Mouse (Mus musculus): ENCODE measurements around the gene Tex21. TPM values are rescaled to one million over a fixed set of nuclear protein-coding genes. Genes with fewer than 3 reads are reported as not detected.
A peak's percentile ranks its signal among the peaks of the same experiment; 100 is the strongest.
"Not testable (repeated sequence)": the region's sequence is repeated elsewhere in the genome, so short reads cannot be mapped to it uniquely, and the experiment has no call there.

Tex21 gene
- polyA plus RNA-seq, 1 experiment from 2014 or later, result not detected

GRCm38 (mm10) chr12:76235253-76235652 lies 11.3 kb downstream of the Tex21 start:
- no peak overlapping the region for H3K4me3 ChIP-seq
- no peaks in the 10 kb centered on the region for H3K36me3 ChIP-seq
- H3K4me1 ChIP-seq, result peaks cover 33% of the 10 kb centered on the region
- H3K4me2 ChIP-seq, result no peak overlapping the region
- H3K9ac ChIP-seq, result no peak overlapping the region
- no peaks in the 10 kb centered on the region for H3K9me3 ChIP-seq (replicated peaks)
- no peak overlapping the region for H3K27ac ChIP-seq
- 0 out of 2 replicates have a peak, but pooled peaks cover 5% of the 10 kb centered on the region for H3K27me3 ChIP-seq (replicated peaks)
- 74% methylated on average over 6 of the region's 6 CpGs for WGBS (ENCODE audit: insufficient replicate concordance)
- ATAC-seq, result no peak

- ATAC-seq, result no peak
- 0 out of 2 replicates have a peak, but pooled peaks cover 6% of the 10 kb centered on the region for H3K27me3 ChIP-seq (replicated peaks)
Observed at GRCm38 (mm10) chr12:76230644-76231043, 15.9 kb downstream of the Tex21 start.

GRCm38 (mm10) chr12:76222104-76222503 lies 24.4 kb downstream of the Tex21 start:
- WGBS (ENCODE audit: insufficient replicate concordance), result 58% methylated on average over 3 of the region's 8 CpGs
- not testable (repeated sequence) for H3K9me3 ChIP-seq (replicated peaks); ATAC-seq; H3K4me1 ChIP-seq; H3K4me3 ChIP-seq; H3K9ac ChIP-seq; H3K27me3 ChIP-seq (replicated peaks); H3K27ac ChIP-seq; H3K36me3 ChIP-seq; H3K4me2 ChIP-seq

More at GRCm38 (mm10) chr12:76230644-76231043, 15.9 kb downstream of the Tex21 start:
- Histone ChIP-seq H3K4me1 (peaks cover 6% of the 10 kb centered on the region; the same call in 1 of the 2 replicates), H3K27ac (no peak overlapping the region), H3K4me2 (no peak overlapping the region), H3K9me3 (replicated peaks) (no peaks in the 10 kb centered on the region), H3K36me3 (no peaks in the 10 kb centered on the region), H3K9ac (no peak overlapping the region), H3K4me3 (no peak overlapping the region)
- WGBS (ENCODE audit: insufficient replicate concordance), result 77% methylated on average over 6 of the region's 6 CpGs

- ATAC-seq, result no peak
- no peaks in the 10 kb centered on the region for H3K9me3 ChIP-seq (replicated peaks)
- no peak overlapping the region for H3K4me2 ChIP-seq
- no peaks in the 10 kb centered on the region for H3K4me1 ChIP-seq
- H3K4me3 ChIP-seq, result no peak overlapping the region
- H3K36me3 ChIP-seq, result no peaks in the 10 kb centered on the region
- 62% methylated on average over 11 of the region's 11 CpGs for WGBS (ENCODE audit: insufficient replicate concordance)
- H3K9ac ChIP-seq, result no peak overlapping the region
- H3K27me3 ChIP-seq (replicated peaks), result no peaks in the 10 kb centered on the region
- no peak overlapping the region for H3K27ac ChIP-seq
Observed at GRCm38 (mm10) chr12:76216716-76217115, 29.8 kb downstream of the Tex21 start.

- ATAC-seq, result no peak
- WGBS (ENCODE audit: insufficient replicate concordance), result 44% methylated on average over 5 of the region's 5 CpGs
Observed at GRCm38 (mm10) chr12:76215121-76215520, 31.4 kb downstream of the Tex21 start.

GRCm38 (mm10) chr12:76209429-76209974 lies 37.0 kb downstream of the Tex21 start:
- WGBS (ENCODE audit: insufficient replicate concordance), result 79% methylated on average over 5 of the region's 5 CpGs
- Histone ChIP-seq H3K9me3 (replicated peaks) (no peaks in the 10 kb centered on the region), H3K9ac (no peak overlapping the region), H3K27me3 (replicated peaks) (no peaks in the 10 kb centered on the region; the same call in 1 of the 2 replicates), H3K4me2 (no peak overlapping the region), H3K4me3 (no peak overlapping the region), H3K27ac (no peak overlapping the region), H3K36me3 (no peaks in the 10 kb centered on the region), H3K4me1 (no peaks in the 10 kb centered on the region)
- ATAC-seq, result no peak

More at GRCm38 (mm10) chr12:76215121-76215520, 31.4 kb downstream of the Tex21 start:
- Histone ChIP-seq H3K9ac (no peak overlapping the region), H3K4me3 (no peak overlapping the region), H3K4me1 (no peaks in the 10 kb centered on the region), H3K9me3 (replicated peaks) (no peaks in the 10 kb centered on the region), H3K27ac (no peak overlapping the region), H3K27me3 (replicated peaks) (no peaks in the 10 kb centered on the region), H3K4me2 (no peak overlapping the region), H3K36me3 (no peaks in the 10 kb centered on the region)

GRCm38 (mm10) chr12:76200326-76200725 lies 46.2 kb downstream of the Tex21 start:
- no peaks in the 10 kb centered on the region for H3K9me3 ChIP-seq (replicated peaks)
- peaks cover 15% of the 10 kb centered on the region for H3K4me1 ChIP-seq
- H3K4me2 ChIP-seq, result no peak overlapping the region
- H3K9ac ChIP-seq, result no peak overlapping the region
- no peak for ATAC-seq
- no peak overlapping the region for H3K4me3 ChIP-seq
- H3K27me3 ChIP-seq (replicated peaks), result peaks cover 12% of the 10 kb centered on the region
- WGBS (ENCODE audit: insufficient replicate concordance), result 49% methylated on average over 4 of the region's 4 CpGs
- H3K27ac ChIP-seq, result no peak overlapping the region
- no peaks in the 10 kb centered on the region for H3K36me3 ChIP-seq

GRCm38 (mm10) chr12:76197071-76197470 lies 49.5 kb downstream of the Tex21 start:
- peaks cover 20% of the 10 kb centered on the region for H3K4me1 ChIP-seq
- H3K9ac ChIP-seq, result no peak overlapping the region
- ATAC-seq, result no peak
- H3K4me3 ChIP-seq, result no peak overlapping the region
- H3K4me2 ChIP-seq, result peak overlapping the region; percentile 74
- 44% methylated on average over 8 of the region's 8 CpGs for WGBS (ENCODE audit: insufficient replicate concordance)
- H3K27me3 ChIP-seq (replicated peaks), result peaks cover 13% of the 10 kb centered on the region
- no peak overlapping the region for H3K27ac ChIP-seq
- no peaks in the 10 kb centered on the region for H3K9me3 ChIP-seq (replicated peaks)
- no peaks in the 10 kb centered on the region for H3K36me3 ChIP-seq

GRCm38 (mm10) chr12:76196709-76197054 lies 49.9 kb downstream of the Tex21 start:
- Histone ChIP-seq H3K4me2 (peak overlapping the region; percentile 74), H3K9me3 (replicated peaks) (no peaks in the 10 kb centered on the region), H3K27ac (no peak overlapping the region), H3K36me3 (no peaks in the 10 kb centered on the region), H3K4me1 (peaks cover 20% of the 10 kb centered on the region), H3K27me3 (replicated peaks) (peaks cover 13% of the 10 kb centered on the region), H3K4me3 (peak overlapping the region; percentile 42), H3K9ac (no peak overlapping the region; the same call in 1 of the 2 replicates)
- peak; percentile 40; the same call in 1 of the 2 replicates for ATAC-seq
- WGBS (ENCODE audit: insufficient replicate concordance), result 10% methylated on average over 6 of the region's 6 CpGs

- WGBS (ENCODE audit: insufficient replicate concordance), result 2% methylated on average over 22 of the region's 22 CpGs
- Histone ChIP-seq H3K9me3 (replicated peaks) (no peaks in the 10 kb centered on the region), H3K4me3 (peak overlapping the region; percentile 42), H3K27ac (no peak overlapping the region), H3K4me1 (peaks cover 20% of the 10 kb centered on the region), H3K27me3 (replicated peaks) (peaks cover 13% of the 10 kb centered on the region), H3K9ac (peak overlapping the region; percentile 33; the same call in 1 of the 2 replicates), H3K4me2 (peak overlapping the region; percentile 74), H3K36me3 (no peaks in the 10 kb centered on the region)
- ATAC-seq, result peak; percentile 89
Observed at GRCm38 (mm10) chr12:76195912-76196708, 50.4 kb downstream of the Tex21 start.

GRCm38 (mm10) chr12:76194526-76194925 lies 52.0 kb downstream of the Tex21 start:
- WGBS (ENCODE audit: insufficient replicate concordance), result 42% methylated on average over 3 of the region's 3 CpGs
- H3K9me3 ChIP-seq (replicated peaks), result 0 out of 2 replicates have a peak, but pooled peaks cover 7% of the 10 kb centered on the region
- peaks cover 13% of the 10 kb centered on the region for H3K27me3 ChIP-seq (replicated peaks)
- H3K4me2 ChIP-seq, result no peak overlapping the region
- H3K36me3 ChIP-seq, result no peaks in the 10 kb centered on the region
- peaks cover 20% of the 10 kb centered on the region for H3K4me1 ChIP-seq
- no peak overlapping the region for H3K27ac ChIP-seq
- no peak overlapping the region for H3K9ac ChIP-seq
- no peak for ATAC-seq
- H3K4me3 ChIP-seq, result no peak overlapping the region

- WGBS (ENCODE audit: insufficient replicate concordance), result 22% methylated on average over 11 of the region's 11 CpGs
- no peak overlapping the region for H3K4me2 ChIP-seq
- no peaks in the 10 kb centered on the region for H3K36me3 ChIP-seq
- peaks cover 9% of the 10 kb centered on the region for H3K4me1 ChIP-seq
- H3K9me3 ChIP-seq (replicated peaks), result 0 out of 2 replicates have a peak, but pooled peaks cover 8% of the 10 kb centered on the region
- H3K4me3 ChIP-seq, result no peak overlapping the region
- no peak overlapping the region for H3K9ac ChIP-seq
- H3K27ac ChIP-seq, result no peak overlapping the region
- H3K27me3 ChIP-seq (replicated peaks), result 0 out of 2 replicates have a peak, but pooled peaks cover 5% of the 10 kb centered on the region
- 0 out of 2 replicates have a peak, but pooled peaks have one; percentile 40 for ATAC-seq
Observed at GRCm38 (mm10) chr12:76190940-76191339, 55.6 kb downstream of the Tex21 start.

All from liver, embryonic 12.5 days (tissue).